Mouse (Mus musculus) liver, adult 2 months (tissue): Measurements from ENCODE around the gene Ilk.

Source experiments
- CTCF ChIP-seq: fragments of 200-500 bp; IDR thresholded peaks from 2 replicates; pipeline ENCODE4 v1.5.1; 2011; ENCODE audit warnings: low read depth, low read length, control low read depth
- POLR2A ChIP-seq: fragments of 200-500 bp; IDR thresholded peaks from 2 replicates; pipeline ENCODE4 v1.6.1; 2011; ENCODE audit warnings: low read length, control low read depth; ENCODE audit not compliant: insufficient read depth; ENCODE audit errors: extremely low read depth

GRCm38 (mm10) chr7:105774661-105775060 lies 38.3 kb downstream of the Ilk start:
- no peak for TF ChIP-seq CTCF
- TF ChIP-seq POLR2A: no peak
